Mouse (Mus musculus): ENCODE results near the gene Trim60. TPM values are rescaled to one million over a fixed set of nuclear protein-coding genes. Genes with fewer than 3 reads are reported as not detected.

The Trim60 gene
- polyA plus RNA-seq, 2 experiments from 2014 or later, result not detected

DNA sequence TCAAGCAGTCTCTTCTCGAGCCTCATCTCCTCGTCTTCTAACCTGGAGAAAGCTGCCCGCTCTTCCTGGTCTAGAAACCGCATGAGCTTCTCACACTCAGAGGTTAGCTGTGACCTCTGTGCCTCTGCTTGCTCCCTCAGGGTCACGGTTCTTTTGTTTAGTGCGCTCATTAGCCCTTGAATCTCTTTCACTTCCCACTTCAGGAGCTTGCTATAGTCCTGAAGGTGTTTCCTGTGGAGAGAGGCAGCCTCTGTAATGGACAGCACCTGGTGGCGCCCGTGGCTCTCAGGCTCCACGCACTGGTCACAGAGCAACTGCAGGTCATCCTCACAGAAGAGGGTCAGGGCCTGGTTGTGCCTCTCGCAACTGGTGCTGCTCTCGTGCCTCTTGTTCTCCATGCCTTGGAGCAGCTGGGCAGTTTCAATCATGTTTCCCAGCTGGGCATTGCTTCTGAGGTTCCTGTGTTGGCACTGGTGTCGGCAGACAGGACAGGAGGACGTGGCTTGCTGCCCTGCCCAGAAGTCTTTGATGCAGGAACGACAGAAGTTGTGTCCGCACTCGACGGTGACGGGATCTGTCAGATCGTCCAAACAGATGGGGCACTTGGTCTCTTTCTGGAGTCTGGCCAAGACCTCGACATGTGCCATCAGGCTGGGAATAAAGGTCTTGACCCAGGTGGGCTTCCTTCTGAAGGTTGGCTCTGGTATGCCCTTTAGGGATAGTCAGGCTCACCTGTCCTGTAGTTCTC lies 35.1 kb downstream of the Trim60 start:
- ATAC-seq, result no peak

DNA sequence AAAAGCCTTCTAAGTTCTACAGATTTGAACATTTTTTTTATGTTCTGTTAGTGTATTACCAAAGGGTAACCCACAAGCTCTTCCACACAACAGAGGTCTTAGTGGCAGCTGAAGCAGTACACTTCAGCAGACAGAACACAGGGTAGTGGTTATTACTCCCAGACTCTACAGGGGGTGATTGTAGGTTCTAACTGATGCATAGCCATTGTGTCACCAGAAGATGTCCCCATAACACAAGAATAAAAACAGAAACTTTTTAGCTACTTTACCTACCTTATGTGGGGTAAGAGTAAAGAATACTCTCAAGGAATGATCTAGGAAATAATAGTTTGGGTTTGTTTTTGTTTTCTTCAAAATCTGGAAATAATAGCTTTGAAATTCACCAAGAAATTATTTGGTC lies 55.5 kb downstream of the Trim60 start:
- ATAC-seq, result peak; percentile 52

DNA sequence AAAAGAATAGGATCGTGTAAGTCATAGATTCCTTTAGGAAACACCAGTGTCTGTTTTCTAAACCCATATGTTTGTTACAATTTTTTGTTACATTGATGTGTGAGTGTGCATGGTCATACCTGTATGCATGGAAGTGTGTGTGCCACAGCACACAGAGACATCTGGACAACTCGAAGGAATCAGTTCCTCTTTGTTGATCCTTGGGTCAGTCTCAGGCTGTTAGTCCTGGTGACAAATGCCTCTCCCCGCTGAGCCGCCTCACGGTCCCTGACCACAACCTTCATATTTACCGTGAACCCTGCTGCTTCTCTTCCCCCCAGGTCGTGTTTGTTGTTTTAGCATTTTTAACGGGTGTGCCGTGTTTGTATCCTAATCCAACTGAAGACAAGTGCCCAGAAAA lies 59.4 kb downstream of the Trim60 start:
- no peak for ATAC-seq

DNA sequence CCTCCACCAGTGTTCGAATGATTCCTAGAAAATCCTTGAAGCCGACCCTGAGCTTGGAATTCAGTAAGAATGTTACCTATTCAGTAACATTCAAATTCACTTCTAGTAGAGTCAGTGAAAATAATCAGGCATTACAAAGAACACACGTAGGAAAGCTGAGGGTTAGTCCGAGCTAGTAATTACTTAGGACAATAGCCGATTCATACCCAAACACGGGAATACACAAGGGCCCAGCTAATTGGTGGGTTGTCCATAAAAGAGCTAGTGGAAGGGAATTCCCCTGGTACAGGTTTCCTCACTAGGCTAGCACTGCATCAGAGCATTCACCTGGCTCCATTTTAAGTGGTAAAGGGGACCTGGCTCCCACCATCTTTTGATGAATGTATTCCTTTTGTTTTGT lies 66.3 kb downstream of the Trim60 start:
- ATAC-seq, result no peak

Other genes with a start within 250 kb of the Trim60 start
- 1 to 10 TPM; 4.6 to 6.3 TPM for gene Klhl2, start 168.6 kb downstream of the Trim60 start, polyA plus RNA-seq (2017; shearing (Covaris generic))
- 10 to 100 TPM; 56.5 to 65.3 TPM for gene Tmem192, start 71.4 kb downstream of the Trim60 start, polyA plus RNA-seq (2017; shearing (Covaris generic))
- under 1 TPM in 1 of 2 experiments, not detected in 1; 0.42 TPM for gene Trim75, start 30.8 kb downstream of the Trim60 start, polyA plus RNA-seq (2017; shearing (Covaris generic))
- not detected for gene Trim61, start 61 bp downstream of the Trim60 start, polyA plus RNA-seq (2017; shearing (Covaris generic))
- not detected for gene Apela, start 18.8 kb upstream of the Trim60 start, polyA plus RNA-seq (2017; shearing (Covaris generic))
- gene Gm10663, start 56.4 kb upstream of the Trim60 start, polyA plus RNA-seq (2017; shearing (Covaris generic)), result not detected
- gene BC030870, start 111.0 kb upstream of the Trim60 start, polyA plus RNA-seq (2017; shearing (Covaris generic)), result under 1 TPM in 1 of 2 experiments, not detected in 1; 0.22 TPM

All from activated CD4-positive, CD25-positive, alpha-beta regulatory T cell, adult 4 months (primary cell).